Mouse (Mus musculus) stomach, embryonic 16.5 days (tissue): ENCODE results near the gene P2ry2. TPM values are rescaled to one million over a fixed set of nuclear protein-coding genes. Genes with fewer than 3 reads are reported as not detected.
A peak's percentile ranks its signal among the peaks of the same experiment; 100 is the strongest.

Experiments used
- ATAC-seq: fragments of 200-750 bp; cut with Nextera tagmentation; 2 replicates; pipeline ENCODE4 v1.8.0; 2017; ENCODE audit warnings: moderate number of reproducible peaks, moderate TSS enrichment; ENCODE audit not compliant: insufficient read depth, low FRiP score
- H3K27ac ChIP-seq: fragments of 300-500 bp; sonication (generic); 2 replicates; pipeline ENCODE4 v1.5.1; 2014; ENCODE audit warnings: low read length
- H3K27me3 ChIP-seq: fragments of 300-500 bp; sonication (generic); 2 replicates; pipeline ENCODE4 v1.6.1; 2014; ENCODE audit warnings: low read length, control low read depth, mixed read lengths; ENCODE audit not compliant: control insufficient read depth, insufficient read depth
- H3K36me3 ChIP-seq: fragments of 300-500 bp; sonication (generic); 2 replicates; pipeline ENCODE4 v1.6.1; 2014; ENCODE audit warnings: low read length; ENCODE audit not compliant: control insufficient read depth, insufficient read depth
- H3K4me1 ChIP-seq: fragments of 300-500 bp; sonication (generic); 2 replicates; pipeline ENCODE4 v1.6.1; 2014; ENCODE audit warnings: low read length, control low read depth, mixed read lengths; ENCODE audit not compliant: control insufficient read depth, insufficient read depth
- H3K4me2 ChIP-seq: fragments of 300-500 bp; sonication (generic); 2 replicates; pipeline ENCODE4 v1.6.1; 2014; ENCODE audit warnings: low read depth, low read length, mixed read lengths
- H3K4me3 ChIP-seq: fragments of 300-500 bp; sonication (generic); replicated peaks from 2 replicates; pipeline ENCODE4 v1.5.1; 2014; ENCODE audit warnings: mild to moderate bottlenecking, low read length
- H3K9ac ChIP-seq: fragments of 300-500 bp; sonication (generic); 2 replicates; pipeline ENCODE4 v1.6.1; 2014; ENCODE audit warnings: low read length
- H3K9me3 ChIP-seq: fragments of 300-500 bp; sonication (generic); replicated peaks from 2 replicates; pipeline ENCODE4 v1.6.1; 2016; ENCODE audit warnings: low read length, control low read depth; ENCODE audit not compliant: control insufficient read depth
- WGBS: fragments of 180-500 bp; shearing (Covaris S2); extraction: QIAGEN DNeasy Blood & Tissue Kit; methylation state at CpG from one replicate; pipeline ENCODE4 v1.1.7; 2014; 5-methylcytosine and 5-hydroxymethylcytosine counted together
- polyA plus RNA-seq: library from polyadenylated mRNA; unstranded; fragments of >200 nt; fragmentation: Nextera tagmentation; extraction: Ambion mirVana; gene quantifications from 2 replicates; pipeline ENCODE4 v1.2.1, GENCODE M21; 2015

The P2ry2 gene
- polyA plus RNA-seq, 1 experiment from 2014 or later: 8.5 TPM

- peak; percentile 83; the same call in 1 of the 2 replicates for ATAC-seq
- 41% methylated on average over 12 of the region's 12 CpGs for WGBS
- Histone ChIP-seq H3K9me3 (no peaks in the 10 kb centered on the region), H3K4me3 (no peak overlapping the region), H3K27me3 (no peaks in the 10 kb centered on the region), H3K27ac (peak overlapping the region; percentile 80), H3K4me1 (peaks cover 8% of the 10 kb centered on the region; the same call in 1 of the 2 replicates), H3K9ac (no peak overlapping the region), H3K4me2 (no peak overlapping the region), H3K36me3 (no peaks in the 10 kb centered on the region)
Measured at GRCm38 (mm10) chr7:100950481-100951010, 62.1 kb downstream of the P2ry2 start.

- Histone ChIP-seq H3K4me3 (no peak overlapping the region), H3K9ac (no peak overlapping the region), H3K9me3 (no peaks in the 10 kb centered on the region), H3K27me3 (no peaks in the 10 kb centered on the region), H3K36me3 (no peaks in the 10 kb centered on the region), H3K4me1 (peaks cover 8% of the 10 kb centered on the region; the same call in 1 of the 2 replicates), H3K4me2 (no peak overlapping the region), H3K27ac (peak overlapping the region; percentile 80)
- ATAC-seq: no peak
- 77% methylated on average over 5 of the region's 5 CpGs for WGBS
Measured at GRCm38 (mm10) chr7:100950031-100950430, 62.6 kb downstream of the P2ry2 start.

Other genes starting within 250 kb of the P2ry2 start
- 3.3 and 4.0 TPM in 2 replicates for gene Relt, start 149.4 kb downstream of the P2ry2 start, polyA plus RNA-seq
- gene Arhgef17, start 80.8 kb downstream of the P2ry2 start, polyA plus RNA-seq: 7.3 and 7.4 TPM in 2 replicates
- gene P2ry6, start 38.2 kb downstream of the P2ry2 start, polyA plus RNA-seq: 7.9 and 8.6 TPM in 2 replicates
- 20.0 and 21.5 TPM in 2 replicates for gene Fchsd2, start 80.0 kb upstream of the P2ry2 start, polyA plus RNA-seq